Mouse (Mus musculus): ENCODE data around the gene Socs7. TPM values are rescaled to one million over a fixed set of nuclear protein-coding genes. Genes with fewer than 3 reads are reported as not detected.
"Not testable (repeated sequence)": the region's sequence is repeated elsewhere in the genome, so short reads cannot be mapped to it uniquely, and the experiment has no call there.

Gene Socs7
- 2.4 and 2.8 TPM in 2 replicates for polyA plus RNA-seq (2014; fragmentation: Nextera tagmentation; extraction: Ambion mirVana)

DNA sequence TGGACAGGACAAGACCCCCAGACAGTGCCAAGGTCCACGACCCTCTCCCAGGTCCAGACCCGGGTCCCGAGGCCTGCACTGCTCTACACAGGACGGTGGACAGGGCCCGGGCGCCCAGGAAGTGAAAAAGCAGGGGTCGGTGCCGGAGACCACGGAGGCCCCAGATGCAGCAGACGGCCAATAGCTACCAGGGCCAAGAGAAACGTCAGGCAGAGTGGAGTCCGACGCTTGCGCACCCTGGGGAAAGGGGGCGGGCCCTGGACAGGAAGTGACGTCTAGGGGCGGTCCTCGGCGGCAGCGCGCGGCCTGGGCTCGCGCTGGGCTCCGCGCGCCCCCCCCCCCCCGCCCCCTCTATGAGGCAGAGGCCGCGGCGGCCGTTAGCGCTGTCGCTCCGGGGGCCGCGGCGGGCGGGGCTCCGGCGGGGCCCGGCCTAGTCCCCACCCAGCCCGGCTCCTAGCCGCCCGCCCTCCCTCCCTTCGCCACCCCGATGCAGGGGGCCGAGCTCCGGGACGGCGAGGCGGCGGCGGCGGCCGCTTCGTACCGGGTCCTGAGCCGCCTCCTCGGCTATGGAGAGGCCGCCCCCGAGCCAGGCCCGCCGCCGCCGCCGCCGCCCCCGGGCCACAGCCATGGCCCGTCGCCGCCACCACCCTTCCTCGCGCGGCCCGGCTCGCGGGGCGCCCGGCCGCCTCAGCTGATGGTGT is at the start of gene Socs7:
TSS of gene Socs7 (plus strand) at position 604 of the 701 bp plus-strand sequence.
- under 1% methylated on average over 27 of the region's 81 CpGs for WGBS

GRCm38 (mm10) chr11:97312871-97313270 is 49.5 kb upstream of the Socs7 start:
- not testable (repeated sequence) for H3K27ac ChIP-seq (replicated peaks; ENCODE audit: low read depth, low read length); H3K36me3 ChIP-seq (replicated peaks; ENCODE audit: control insufficient read depth, insufficient read depth, low read depth, low read length); H3K4me1 ChIP-seq (ENCODE audit: control insufficient read depth, insufficient read depth, low read length); DNase-seq (ENCODE audit: low spot score); ATAC-seq (replicated peaks; ENCODE audit: insufficient number of reproducible peaks, low FRiP score, low TSS enrichment, low read depth); H3K9me3 ChIP-seq (replicated peaks; ENCODE audit: control insufficient read depth, low read length); H3K27me3 ChIP-seq (ENCODE audit: control insufficient read depth, insufficient read depth, low read length); H3K9ac ChIP-seq (replicated peaks; ENCODE audit: low read length); H3K4me3 ChIP-seq (ENCODE audit: low read depth, low read length); H3K4me2 ChIP-seq (ENCODE audit: low read depth, low read length)
- 83% methylated on average over 1 of the region's 1 CpGs for WGBS

More for the DNA sequence above, at the start of gene Socs7:
- Histone ChIP-seq H3K4me2 (ENCODE audit: low read depth, low read length) (peak within 1 kb of the TSS; percentile 90), H3K4me3 (ENCODE audit: low read depth, low read length) (peak within 1 kb of the TSS; percentile 100), H3K36me3 (replicated peaks; ENCODE audit: control insufficient read depth, insufficient read depth, low read depth, low read length) (no peaks in the 10 kb centered on the region), H3K9ac (replicated peaks; ENCODE audit: low read length) (peak within 1 kb of the TSS; percentile 94), H3K4me1 (ENCODE audit: control insufficient read depth, insufficient read depth, low read length) (no peaks in the 10 kb centered on the region), H3K9me3 (replicated peaks; ENCODE audit: control insufficient read depth, low read length) (no peaks in the 10 kb centered on the region), H3K27ac (replicated peaks; ENCODE audit: low read depth, low read length) (peak within 1 kb of the TSS; percentile 76), H3K27me3 (ENCODE audit: control insufficient read depth, insufficient read depth, low read length) (no peaks in the 10 kb centered on the region)
- ATAC-seq (replicated peaks; ENCODE audit: insufficient number of reproducible peaks, low FRiP score, low TSS enrichment, low read depth) (peak; percentile 93), DNase-seq (ENCODE audit: low spot score) (peak; percentile 93)

GRCm38 (mm10) chr11:97314110-97314509 is 48.2 kb upstream of the Socs7 start:
- no peaks in the 10 kb centered on the region for H3K9me3 ChIP-seq (replicated peaks; ENCODE audit: control insufficient read depth, low read length)
- ATAC-seq (replicated peaks; ENCODE audit: insufficient number of reproducible peaks, low FRiP score, low TSS enrichment, low read depth) (no peak), DNase-seq (ENCODE audit: low spot score) (no peak)
- no peak overlapping the region for H3K4me2 ChIP-seq (ENCODE audit: low read depth, low read length)
- H3K36me3 ChIP-seq (replicated peaks; ENCODE audit: control insufficient read depth, insufficient read depth, low read depth, low read length), result no peaks in the 10 kb centered on the region
- 87% methylated on average over 3 of the region's 3 CpGs for WGBS
- H3K4me1 ChIP-seq (ENCODE audit: control insufficient read depth, insufficient read depth, low read length), result 0 out of 2 replicates have a peak, but pooled peaks cover 3% of the 10 kb centered on the region
- no peak overlapping the region for H3K4me3 ChIP-seq (ENCODE audit: low read depth, low read length)
- no peak overlapping the region for H3K27ac ChIP-seq (replicated peaks; ENCODE audit: low read depth, low read length)
- H3K27me3 ChIP-seq (ENCODE audit: control insufficient read depth, insufficient read depth, low read length), result no peaks in the 10 kb centered on the region
- no peak overlapping the region for H3K9ac ChIP-seq (replicated peaks; ENCODE audit: low read length)

DNA sequence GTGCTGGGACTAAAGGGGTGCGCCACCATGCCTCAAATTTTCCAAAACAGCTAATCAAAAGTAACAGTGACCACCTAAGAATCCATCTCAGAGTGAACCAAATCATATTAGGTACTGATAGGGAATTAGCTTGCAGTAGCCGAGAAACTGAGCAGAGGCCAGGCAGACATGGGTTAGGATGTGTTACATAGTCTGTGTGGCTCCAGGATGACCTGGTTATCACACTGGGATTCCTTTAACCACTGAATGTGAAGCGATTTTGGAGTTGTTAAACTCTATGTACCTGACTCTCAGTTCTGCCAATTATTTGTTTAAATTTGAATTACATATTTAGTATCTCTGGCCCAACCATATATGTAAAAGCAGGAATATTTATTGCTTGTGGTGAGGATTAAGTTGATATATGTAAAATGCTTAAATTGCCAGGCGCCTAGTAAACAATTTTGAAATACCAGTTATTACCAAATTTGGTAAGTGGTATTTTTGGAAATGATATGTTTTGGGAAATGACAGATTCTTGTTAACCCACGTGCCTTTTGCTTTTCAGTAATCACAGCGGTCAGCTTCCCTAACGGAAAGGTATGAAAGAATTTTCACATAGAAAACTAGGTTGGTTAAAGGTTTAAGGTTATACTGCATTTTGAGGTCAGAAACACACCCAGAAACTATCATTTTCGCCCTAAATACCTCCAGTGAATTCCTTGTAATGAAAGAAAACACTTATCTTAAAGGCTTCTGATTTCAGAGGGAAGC is 47.4 kb upstream of the Socs7 start:
- no peak for ATAC-seq (replicated peaks; ENCODE audit: insufficient number of reproducible peaks, low FRiP score, low TSS enrichment, low read depth)
- Histone ChIP-seq H3K27me3 (ENCODE audit: control insufficient read depth, insufficient read depth, low read length) (no peaks in the 10 kb centered on the region), H3K27ac (replicated peaks; ENCODE audit: low read depth, low read length) (no peak overlapping the region), H3K4me3 (ENCODE audit: low read depth, low read length) (no peak overlapping the region; the same call in 1 of the 2 replicates), H3K9ac (replicated peaks; ENCODE audit: low read length) (no peak overlapping the region), H3K9me3 (replicated peaks; ENCODE audit: control insufficient read depth, low read length) (no peaks in the 10 kb centered on the region), H3K36me3 (replicated peaks; ENCODE audit: control insufficient read depth, insufficient read depth, low read depth, low read length) (no peaks in the 10 kb centered on the region), H3K4me2 (ENCODE audit: low read depth, low read length) (no peak overlapping the region), H3K4me1 (ENCODE audit: control insufficient read depth, insufficient read depth, low read length) (0 out of 2 replicates have a peak, but pooled peaks cover 3% of the 10 kb centered on the region)
- 51% methylated on average over 8 of the region's 8 CpGs for WGBS
- no peak for DNase-seq (ENCODE audit: low spot score)

DNA sequence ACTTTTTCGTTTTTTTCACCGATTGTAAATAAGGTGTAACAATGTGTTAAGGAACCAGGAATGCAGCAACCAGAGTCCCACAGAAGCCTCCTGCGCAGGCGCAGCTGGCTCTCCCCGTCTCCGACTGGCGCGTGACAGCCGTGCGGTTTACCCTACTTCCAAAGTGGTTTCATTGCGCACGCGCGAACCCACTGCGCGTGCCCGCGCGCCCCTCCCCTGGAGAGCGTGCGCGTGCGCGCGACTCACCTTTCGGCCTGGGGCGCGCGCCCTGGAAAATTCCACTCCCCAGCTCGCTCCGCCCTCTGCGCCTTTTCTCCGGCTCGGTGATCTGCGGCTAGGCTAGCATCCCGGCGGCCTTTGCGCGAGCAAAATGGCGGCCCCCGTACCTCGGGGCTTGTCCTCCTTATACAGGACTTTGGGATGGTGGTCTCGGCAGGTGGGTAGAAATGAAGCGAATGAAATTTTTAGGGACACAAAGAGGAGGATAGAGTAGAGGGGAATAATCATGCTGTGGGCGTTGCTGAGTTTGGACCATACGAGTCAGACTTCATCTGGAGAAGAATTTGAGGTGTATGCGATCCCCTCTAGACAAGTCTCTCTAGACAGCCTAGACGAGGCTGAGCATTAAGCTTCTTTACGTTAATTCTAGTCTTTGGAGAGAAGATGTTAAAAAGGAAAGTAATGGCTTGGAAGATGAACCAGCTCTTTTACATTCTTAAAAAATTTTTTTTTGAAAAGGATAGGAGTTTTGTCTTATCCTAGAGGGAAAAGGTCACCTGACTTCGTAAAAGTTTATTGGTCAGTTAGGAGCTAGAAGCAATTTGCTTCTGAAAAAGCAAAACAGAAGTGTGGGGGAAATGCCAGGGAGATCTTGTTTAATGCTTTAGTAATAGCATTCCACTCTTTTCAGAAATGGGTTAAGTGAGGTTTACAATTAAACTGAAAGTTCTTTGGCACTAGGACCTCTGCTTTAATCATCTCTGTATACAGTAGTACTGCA is 46.5 kb upstream of the Socs7 start, which contains the start of gene Mrpl45:
TSS of gene Mrpl45 (plus strand) at position 213 of the 1,000 bp plus-strand sequence.
- Histone ChIP-seq H3K4me3 (ENCODE audit: low read depth, low read length) (peak within 1 kb of the TSS; percentile 40), H3K4me2 (ENCODE audit: low read depth, low read length) (peak within 1 kb of the TSS; percentile 28), H3K36me3 (replicated peaks; ENCODE audit: control insufficient read depth, insufficient read depth, low read depth, low read length) (no peaks in the 10 kb centered on the region), H3K9me3 (replicated peaks; ENCODE audit: control insufficient read depth, low read length) (no peaks in the 10 kb centered on the region), H3K9ac (replicated peaks; ENCODE audit: low read length) (peak within 1 kb of the TSS; percentile 51), H3K27ac (replicated peaks; ENCODE audit: low read depth, low read length) (no peak within 1 kb of the TSS), H3K27me3 (ENCODE audit: control insufficient read depth, insufficient read depth, low read length) (no peaks in the 10 kb centered on the region), H3K4me1 (ENCODE audit: control insufficient read depth, insufficient read depth, low read length) (0 out of 2 replicates have a peak, but pooled peaks cover 3% of the 10 kb centered on the region)
- ATAC-seq (replicated peaks; ENCODE audit: insufficient number of reproducible peaks, low FRiP score, low TSS enrichment, low read depth) (peak; percentile 93), DNase-seq (ENCODE audit: low spot score) (peak; percentile 99)
- WGBS, result under 1% methylated on average over 50 of the region's 50 CpGs

DNA sequence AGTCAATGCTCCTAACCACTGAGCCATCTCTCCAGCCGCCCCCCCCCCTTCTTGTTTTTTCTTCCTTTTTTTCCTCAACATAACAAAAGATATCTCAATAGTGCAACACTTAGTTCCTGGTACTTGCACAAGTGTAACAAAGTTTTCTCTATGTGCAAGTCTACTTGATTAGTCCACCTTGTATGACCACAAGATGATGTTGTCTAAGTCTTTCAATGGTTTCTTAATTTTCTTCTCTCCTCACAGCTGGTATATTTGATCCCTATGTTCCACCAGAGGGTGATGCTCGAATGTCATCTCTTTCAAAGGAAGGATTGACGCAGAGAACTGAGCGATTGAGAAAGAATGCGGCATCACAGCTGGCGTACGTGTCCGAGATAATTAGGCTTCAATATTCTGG is 41.2 kb upstream of the Socs7 start:
- Histone ChIP-seq H3K27ac (replicated peaks; ENCODE audit: low read depth, low read length) (no peak overlapping the region), H3K9me3 (replicated peaks; ENCODE audit: control insufficient read depth, low read length) (no peaks in the 10 kb centered on the region), H3K4me1 (ENCODE audit: control insufficient read depth, insufficient read depth, low read length) (no peaks in the 10 kb centered on the region), H3K27me3 (ENCODE audit: control insufficient read depth, insufficient read depth, low read length) (no peaks in the 10 kb centered on the region), H3K4me2 (ENCODE audit: low read depth, low read length) (no peak overlapping the region), H3K4me3 (ENCODE audit: low read depth, low read length) (no peak overlapping the region), H3K36me3 (replicated peaks; ENCODE audit: control insufficient read depth, insufficient read depth, low read depth, low read length) (no peaks in the 10 kb centered on the region; the same call in 1 of the 2 replicates), H3K9ac (replicated peaks; ENCODE audit: low read length) (no peak overlapping the region)
- DNase-seq (ENCODE audit: low spot score), result no peak
- ATAC-seq (replicated peaks; ENCODE audit: insufficient number of reproducible peaks, low FRiP score, low TSS enrichment, low read depth), result no peak
- whole genome bisulfite sequencing, result 95% methylated on average over 8 of the region's 8 CpGs

GRCm38 (mm10) chr11:97321894-97322600 is 40.3 kb upstream of the Socs7 start:
- not testable (repeated sequence) for H3K4me2 ChIP-seq (ENCODE audit: low read depth, low read length); H3K36me3 ChIP-seq (replicated peaks; ENCODE audit: control insufficient read depth, insufficient read depth, low read depth, low read length); DNase-seq (ENCODE audit: low spot score); H3K4me1 ChIP-seq (ENCODE audit: control insufficient read depth, insufficient read depth, low read length); H3K9me3 ChIP-seq (replicated peaks; ENCODE audit: control insufficient read depth, low read length); ATAC-seq (replicated peaks; ENCODE audit: insufficient number of reproducible peaks, low FRiP score, low TSS enrichment, low read depth); H3K9ac ChIP-seq (replicated peaks; ENCODE audit: low read length); H3K4me3 ChIP-seq (ENCODE audit: low read depth, low read length); H3K27ac ChIP-seq (replicated peaks; ENCODE audit: low read depth, low read length); H3K27me3 ChIP-seq (ENCODE audit: control insufficient read depth, insufficient read depth, low read length)
- WGBS, result 84% methylated on average over 8 of the region's 8 CpGs
